Mouse (Mus musculus) cerebellum, adult 11 months (tissue): ENCODE results near the gene Cd79a.

Experiments
- DNase-seq: peaks from one replicate; pipeline ENCODE4 v3.0.0; 2022

Gene Cd79a

GRCm38 (mm10) chr7:24897224-24897623 lies at the start of gene Cd79a:
Gene Cd79a, plus strand, starts transcription at chr7:24897381.
- no peak for DNase-seq

GRCm38 (mm10) chr7:24850162-24850561 lies 47.0 kb upstream of the Cd79a start:
- no peak for DNase-seq

GRCm38 (mm10) chr7:24850899-24851303 lies 46.3 kb upstream of the Cd79a start:
- no peak for DNase-seq

GRCm38 (mm10) chr7:24851596-24852325 lies 45.4 kb upstream of the Cd79a start:
- DNase-seq = no peak

- no peak for DNase-seq
Observed at GRCm38 (mm10) chr7:24852557-24853232, 44.5 kb upstream of the Cd79a start.

- DNase-seq = no peak
Observed at GRCm38 (mm10) chr7:24853233-24853563, 44.0 kb upstream of the Cd79a start.

DNA sequence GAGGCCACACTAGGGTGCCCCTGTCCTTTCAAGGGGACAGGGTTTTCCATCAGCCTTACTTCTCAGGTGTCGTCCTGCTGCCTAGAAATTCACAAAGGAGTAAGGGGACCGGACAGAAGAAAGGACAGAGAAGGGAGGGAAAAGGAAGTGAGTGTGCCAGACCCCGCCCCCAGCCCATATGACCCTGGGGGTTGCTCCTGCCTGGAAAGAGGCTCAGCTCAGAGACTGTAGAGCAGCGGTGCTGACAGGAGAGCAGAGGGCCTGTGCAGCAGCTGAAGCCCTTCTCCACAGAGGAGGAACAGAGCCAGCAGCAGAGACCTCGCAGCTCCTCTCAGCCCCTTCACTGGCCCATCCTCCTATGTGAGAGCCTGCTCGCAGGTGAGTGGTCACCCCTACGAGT lies 43.5 kb upstream of the Cd79a start:
- DNase-seq = no peak

GRCm38 (mm10) chr7:24856460-24857120 lies 40.6 kb upstream of the Cd79a start:
- DNase-seq = no peak

GRCm38 (mm10) chr7:24859234-24859633 lies 37.9 kb upstream of the Cd79a start:
- no peak for DNase-seq

GRCm38 (mm10) chr7:24861913-24862312 lies 35.3 kb upstream of the Cd79a start, which contains the start of gene Gm9844:
Gene Gm9844, plus strand, starts transcription at chr7:24862213.
- no peak for DNase-seq

- DNase-seq = no peak
Observed at GRCm38 (mm10) chr7:24862853-24863252, 34.3 kb upstream of the Cd79a start.

GRCm38 (mm10) chr7:24864156-24864555 lies 33.0 kb upstream of the Cd79a start:
- no peak for DNase-seq

GRCm38 (mm10) chr7:24869080-24869479 lies 28.1 kb upstream of the Cd79a start:
- DNase-seq = no peak

GRCm38 (mm10) chr7:24869532-24870165 lies 27.5 kb upstream of the Cd79a start, which contains the start of the genes Lypd4 and Dmrtc2:
Gene Lypd4, minus strand, starts transcription at chr7:24869941.
Gene Dmrtc2, plus strand, starts transcription at chr7:24870057.
- no peak for DNase-seq

DNA sequence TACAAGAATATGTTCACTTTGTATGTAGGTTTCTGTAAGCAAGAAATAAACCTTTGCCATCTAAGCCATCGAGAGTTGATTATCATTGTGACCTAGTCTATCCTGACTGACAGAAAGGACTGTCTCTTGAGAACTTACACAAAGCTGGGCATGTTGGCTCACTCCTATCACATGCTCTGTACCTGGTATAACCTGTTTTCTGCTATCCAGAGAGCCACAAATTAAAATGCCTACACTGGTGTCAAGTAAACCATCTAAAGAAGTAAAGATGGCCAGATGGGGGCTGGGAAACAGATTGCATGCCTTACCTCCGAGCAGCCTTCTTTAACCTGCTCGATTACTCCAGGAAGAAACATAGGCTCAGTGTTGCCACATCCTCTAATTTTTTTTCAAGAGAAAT lies 19.6 kb upstream of the Cd79a start:
- DNase-seq = no peak

DNA sequence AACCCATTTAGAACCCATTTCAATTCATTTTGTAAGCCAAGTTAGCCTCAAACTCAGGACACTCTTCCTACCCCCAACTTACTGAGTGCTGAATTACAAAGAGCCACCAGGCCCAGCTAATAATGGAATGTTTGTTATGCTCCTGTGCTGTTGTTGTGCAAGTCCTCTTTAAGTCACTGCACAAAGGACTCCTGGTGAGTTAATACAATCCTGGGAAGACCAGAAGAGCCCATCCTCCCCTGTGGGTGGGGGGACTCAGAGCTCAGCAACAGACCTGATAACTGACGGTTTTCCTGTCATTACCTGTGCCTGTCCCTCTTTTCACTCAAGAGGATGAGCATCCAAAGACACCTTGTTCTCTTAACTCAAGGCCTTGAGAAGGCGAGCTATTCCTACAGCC lies 17.6 kb upstream of the Cd79a start:
- no peak for DNase-seq

- no peak for DNase-seq
Observed at GRCm38 (mm10) chr7:24882416-24883199, 14.6 kb upstream of the Cd79a start.

DNA sequence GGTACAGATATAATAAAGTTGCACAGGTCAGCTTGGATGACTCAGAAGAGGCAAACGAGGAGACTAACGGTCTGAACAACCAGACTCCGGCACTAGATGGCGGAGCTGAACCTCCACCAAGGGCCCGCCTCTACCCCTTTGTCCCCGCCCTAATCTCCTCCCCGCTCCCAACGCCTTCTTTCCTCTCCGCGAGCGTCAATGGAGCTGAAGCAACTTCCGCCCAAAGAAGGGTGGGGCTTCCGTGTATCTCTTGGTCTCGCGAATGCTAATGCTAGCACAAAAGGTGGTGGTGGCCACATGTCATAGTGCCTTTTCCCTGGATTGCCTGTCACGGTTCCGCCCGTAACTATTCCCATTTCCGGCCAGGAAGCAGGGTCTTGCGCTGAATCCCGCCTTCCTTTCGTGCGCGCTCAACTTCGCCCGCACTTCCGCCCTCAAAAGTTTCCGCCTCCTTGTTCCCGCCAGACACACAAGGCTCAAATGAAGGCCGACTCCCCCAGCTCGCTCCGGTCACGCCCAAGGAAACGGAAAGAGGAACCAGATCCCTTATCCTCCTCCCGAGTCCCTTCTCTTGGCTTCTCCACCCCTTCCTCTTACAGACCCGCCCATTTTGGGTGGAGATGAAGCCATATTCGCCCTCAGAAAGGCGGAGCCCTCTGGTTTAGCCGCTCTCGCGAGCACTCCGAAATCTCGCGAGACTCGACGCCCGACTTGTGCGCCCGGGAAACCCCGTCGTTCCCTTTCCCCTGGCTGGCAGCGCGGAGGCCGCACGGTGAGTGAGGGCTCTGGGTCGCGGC lies 13.1 kb upstream of the Cd79a start, which contains the start of gene Rps19:
Gene Rps19 (plus strand): TSS at position 476 of the 797 bp plus-strand sequence.
- DNase-seq = peak; percentile 98

GRCm38 (mm10) chr7:24884693-24885291 lies 12.4 kb upstream of the Cd79a start:
- no peak for DNase-seq

DNA sequence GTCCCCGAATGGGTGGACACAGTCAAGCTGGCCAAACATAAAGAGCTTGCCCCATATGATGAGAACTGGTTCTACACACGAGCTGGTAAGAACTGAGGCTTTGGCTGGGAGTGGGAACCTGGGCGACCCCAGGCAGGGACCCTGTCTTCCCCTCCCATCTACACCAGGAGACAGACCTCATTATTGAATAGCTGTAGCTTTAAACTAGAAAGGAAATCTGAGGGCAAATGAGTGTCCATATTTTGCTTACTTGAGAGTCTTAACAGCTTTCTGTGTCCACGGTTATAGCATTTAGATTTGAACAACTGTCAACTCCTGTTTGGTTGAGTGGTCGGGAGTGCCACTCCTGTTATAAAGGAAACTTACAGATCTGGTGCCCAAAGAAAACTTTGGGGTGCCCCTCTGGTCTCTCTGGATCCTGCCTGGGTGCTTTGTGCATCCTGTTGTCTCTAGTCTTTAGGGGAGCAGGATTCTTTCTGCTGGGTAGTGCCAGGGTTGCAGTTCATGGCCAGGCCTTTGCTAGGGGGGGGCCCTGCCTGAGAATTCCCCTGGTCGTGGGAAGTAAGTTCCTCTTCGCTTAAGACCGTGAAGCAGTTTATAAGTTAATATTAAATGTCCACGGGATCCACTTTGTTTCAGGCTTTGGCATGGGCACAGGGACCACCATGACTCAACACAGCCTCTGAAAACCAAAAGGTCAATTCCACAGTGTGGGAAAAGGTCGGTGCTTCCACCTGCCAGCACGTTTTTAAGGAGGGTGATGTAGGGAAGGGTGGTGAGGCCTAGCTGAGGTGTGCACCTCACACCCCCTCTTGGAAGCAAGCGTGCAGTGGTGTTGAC lies 11.5 kb upstream of the Cd79a start:
- DNase-seq = no peak
